Mouse (Mus musculus) frontal cortex, postnatal 10 days (tissue): ENCODE data around the gene Tsg101.
"Not testable (repeated sequence)": the region's sequence is repeated elsewhere in the genome, so short reads cannot be mapped to it uniquely, and the experiment has no call there.

Experiments used
- DNase-seq, 2 experiments: peaks; one replicate each; pipeline ENCODE4 v3.0.0; 2022; ENCODE audit warnings: low spot score in 2 of 2, mixed read lengths in 1 of 2

Gene Tsg101

GRCm38 (mm10) chr7:46919551-46920176 is at the start of gene Tsg101:
Gene Tsg101 (minus strand): TSS chr7:46919969.
- DNase-seq = peak; percentile 78 to 91

GRCm38 (mm10) chr7:46964070-46964469 is 44.3 kb upstream of the Tsg101 start:
- no peak for DNase-seq

GRCm38 (mm10) chr7:46962806-46963618 is 43.2 kb upstream of the Tsg101 start:
- peak; percentile 56 to 67 for DNase-seq

- no peak for DNase-seq
Observed at GRCm38 (mm10) chr7:46962132-46962531, 42.4 kb upstream of the Tsg101 start.

- DNase-seq = no peak
Observed at GRCm38 (mm10) chr7:46960991-46961390, 41.2 kb upstream of the Tsg101 start.

- DNase-seq = no peak
Observed at GRCm38 (mm10) chr7:46958853-46959252, 39.1 kb upstream of the Tsg101 start.

GRCm38 (mm10) chr7:46957831-46958691 is 38.3 kb upstream of the Tsg101 start, which contains the start of gene Uevld:
Gene Uevld (minus strand): TSS chr7:46958527.
- peak; percentile 79 to 87 for DNase-seq

- DNase-seq = no peak
Observed at GRCm38 (mm10) chr7:46935847-46936246, 16.1 kb upstream of the Tsg101 start.

GRCm38 (mm10) chr7:46934788-46935187 is 15.0 kb upstream of the Tsg101 start:
- no peak for DNase-seq

GRCm38 (mm10) chr7:46931370-46931769 is 11.6 kb upstream of the Tsg101 start:
- DNase-seq = no peak

- DNase-seq = no peak
Observed at GRCm38 (mm10) chr7:46928291-46928690, 8.5 kb upstream of the Tsg101 start.

GRCm38 (mm10) chr7:46922075-46922474 is 2.3 kb upstream of the Tsg101 start:
- DNase-seq = no peak

GRCm38 (mm10) chr7:46918678-46919371 is 944 bp downstream of the Tsg101 start:
- DNase-seq = no peak

GRCm38 (mm10) chr7:46916376-46916775 is 3.4 kb downstream of the Tsg101 start:
- no peak for DNase-seq

GRCm38 (mm10) chr7:46911250-46911649 is 8.5 kb downstream of the Tsg101 start:
- no peak for DNase-seq

GRCm38 (mm10) chr7:46899343-46899742 is 20.4 kb downstream of the Tsg101 start:
- DNase-seq = no peak

- DNase-seq = no peak
Observed at GRCm38 (mm10) chr7:46895511-46895910, 24.3 kb downstream of the Tsg101 start.

- DNase-seq = no peak
Observed at GRCm38 (mm10) chr7:46883304-46883703, 36.5 kb downstream of the Tsg101 start.

- DNase-seq = not testable (repeated sequence)
Observed at GRCm38 (mm10) chr7:46881941-46882340, 37.8 kb downstream of the Tsg101 start.

GRCm38 (mm10) chr7:46880992-46881391 is 38.8 kb downstream of the Tsg101 start:
- no peak for DNase-seq

GRCm38 (mm10) chr7:46879851-46880250 is 39.9 kb downstream of the Tsg101 start:
- DNase-seq = no peak
